Mouse (Mus musculus): ENCODE results near the gene C1qtnf7. TPM values are rescaled to one million over a fixed set of nuclear protein-coding genes. Genes with fewer than 3 reads are reported as not detected.

Gene C1qtnf7
- total RNA-seq, 2 experiments from 2014 or later = 0.71 to 1.3 TPM

- DNase-seq (ENCODE audit: low spot score in 2 of 2) = no peak
Observed at GRCm38 (mm10) chr5:43538322-43539167, 23.2 kb downstream of the C1qtnf7 start.

DNA sequence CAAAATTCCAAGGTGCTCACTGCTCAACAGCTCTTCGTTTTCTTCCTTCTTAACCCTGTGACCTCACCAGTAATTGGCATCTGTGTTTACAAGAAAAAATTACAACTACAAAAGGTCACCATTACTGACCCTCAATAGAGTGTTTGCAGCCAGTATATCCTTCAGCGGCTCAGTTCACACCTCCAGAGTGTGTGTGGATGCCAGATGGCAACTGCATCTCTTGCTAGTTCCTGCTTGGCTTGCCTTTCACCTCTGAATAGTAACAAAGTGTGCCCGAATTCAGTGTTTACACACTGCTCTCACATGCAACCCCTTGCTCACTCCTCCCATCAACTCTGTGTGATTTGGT is 23.8 kb downstream of the C1qtnf7 start:
- no peak for DNase-seq (ENCODE audit: low spot score in 2 of 2)

- no peak for DNase-seq (ENCODE audit: low spot score in 2 of 2)
Observed at GRCm38 (mm10) chr5:43539871-43540270, 24.5 kb downstream of the C1qtnf7 start.

GRCm38 (mm10) chr5:43541492-43541891 is 26.2 kb downstream of the C1qtnf7 start:
- DNase-seq (ENCODE audit: low spot score in 2 of 2) = no peak

DNA sequence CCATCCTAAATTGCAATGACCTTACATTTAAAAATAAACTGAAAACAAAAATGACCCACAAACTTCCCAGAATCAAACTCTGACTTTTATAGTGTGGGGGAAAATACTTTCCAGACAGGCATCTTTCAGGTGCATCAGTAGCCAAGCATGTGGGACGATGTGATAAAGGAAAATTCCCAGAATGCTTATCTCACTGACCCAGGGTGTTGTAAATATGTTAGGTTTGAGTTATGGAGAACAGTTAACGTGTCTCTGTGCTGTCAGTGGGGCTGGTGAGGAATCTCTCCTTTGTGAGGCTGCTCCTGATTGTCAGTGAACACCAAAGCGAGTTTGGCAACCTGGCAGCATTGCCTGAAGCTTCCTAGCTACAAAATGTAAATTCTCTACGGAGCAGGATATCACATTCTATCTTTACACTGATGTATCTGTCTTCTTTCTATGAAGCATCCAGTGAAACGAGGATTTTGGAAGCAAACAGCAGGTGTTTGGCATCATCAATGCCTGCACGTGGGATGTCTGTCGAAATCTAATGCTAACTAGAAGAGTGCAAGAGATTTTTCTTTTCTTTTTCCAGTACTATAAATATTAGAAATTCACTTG is 27.0 kb downstream of the C1qtnf7 start:
- DNase-seq (ENCODE audit: low spot score in 2 of 2) = peak; percentile 35 to 61

GRCm38 (mm10) chr5:43549951-43550350 is 34.6 kb downstream of the C1qtnf7 start:
- DNase-seq (ENCODE audit: low spot score in 2 of 2) = no peak

GRCm38 (mm10) chr5:43550444-43550843 is 35.1 kb downstream of the C1qtnf7 start:
- no peak for DNase-seq (ENCODE audit: low spot score in 2 of 2)

- no peak for DNase-seq (ENCODE audit: low spot score in 2 of 2)
Observed at GRCm38 (mm10) chr5:43554871-43555270, 39.5 kb downstream of the C1qtnf7 start.

- no peak for DNase-seq (ENCODE audit: low spot score in 2 of 2)
Observed at GRCm38 (mm10) chr5:43555406-43555805, 40.1 kb downstream of the C1qtnf7 start.

DNA sequence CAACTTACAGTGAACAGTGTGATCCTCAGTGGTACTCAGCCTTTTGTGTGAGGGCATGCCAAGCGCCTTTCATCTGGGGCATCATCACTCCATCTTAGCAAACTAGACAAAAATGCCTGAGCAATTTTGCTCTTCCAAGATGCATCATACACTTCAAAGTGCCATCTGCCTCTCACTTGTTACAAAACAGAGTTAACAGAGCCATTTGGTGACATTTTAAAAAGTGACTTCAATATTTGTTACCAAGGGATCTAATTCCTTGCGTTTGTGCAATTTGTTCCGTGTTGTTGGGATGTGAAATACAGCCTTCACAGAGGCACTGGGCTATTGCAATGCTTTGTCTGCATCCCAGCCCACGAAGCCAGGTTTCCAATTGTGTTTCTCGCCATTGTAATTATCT is 42.1 kb downstream of the C1qtnf7 start:
- DNase-seq (ENCODE audit: low spot score in 2 of 2) = peak; percentile 22 to 58

- DNase-seq (ENCODE audit: low spot score in 2 of 2) = no peak
Observed at GRCm38 (mm10) chr5:43561639-43562252, 46.4 kb downstream of the C1qtnf7 start.

DNA sequence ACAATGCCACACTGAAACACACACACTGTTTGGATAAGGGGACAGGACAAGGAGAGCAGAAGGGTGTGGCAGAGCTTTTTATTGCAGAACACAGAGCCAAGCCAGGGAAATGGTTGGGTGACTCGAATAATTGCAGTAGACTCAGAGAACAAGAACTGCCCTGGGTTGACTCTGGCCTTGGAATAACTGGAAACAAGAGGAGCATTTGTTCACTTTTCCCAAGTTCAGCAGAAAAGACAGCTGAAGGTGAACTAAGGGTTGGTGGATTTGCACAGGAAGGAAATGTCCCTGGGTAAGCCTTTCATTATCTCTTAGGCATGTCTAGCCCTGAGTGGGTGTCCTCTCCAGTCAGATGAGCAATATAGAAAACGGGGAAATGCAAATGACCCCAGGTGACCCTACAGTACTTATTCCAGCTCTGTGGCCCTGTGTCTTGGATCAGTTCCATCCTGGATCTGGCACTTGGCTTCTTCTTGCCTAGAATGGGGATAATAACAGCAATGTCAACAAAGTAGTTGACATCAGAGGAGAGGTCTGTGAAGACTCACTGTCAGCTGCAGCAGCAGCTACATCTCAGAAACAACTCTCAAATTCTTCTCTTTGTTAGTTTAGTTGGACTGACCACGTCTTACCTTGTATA is 54.5 kb downstream of the C1qtnf7 start:
- DNase-seq (ENCODE audit: low spot score in 2 of 2) = no peak

- DNase-seq (ENCODE audit: low spot score in 2 of 2) = peak in 1 of 2 experiments; percentile 12
Observed at GRCm38 (mm10) chr5:43582876-43583275, 67.5 kb downstream of the C1qtnf7 start.

DNA sequence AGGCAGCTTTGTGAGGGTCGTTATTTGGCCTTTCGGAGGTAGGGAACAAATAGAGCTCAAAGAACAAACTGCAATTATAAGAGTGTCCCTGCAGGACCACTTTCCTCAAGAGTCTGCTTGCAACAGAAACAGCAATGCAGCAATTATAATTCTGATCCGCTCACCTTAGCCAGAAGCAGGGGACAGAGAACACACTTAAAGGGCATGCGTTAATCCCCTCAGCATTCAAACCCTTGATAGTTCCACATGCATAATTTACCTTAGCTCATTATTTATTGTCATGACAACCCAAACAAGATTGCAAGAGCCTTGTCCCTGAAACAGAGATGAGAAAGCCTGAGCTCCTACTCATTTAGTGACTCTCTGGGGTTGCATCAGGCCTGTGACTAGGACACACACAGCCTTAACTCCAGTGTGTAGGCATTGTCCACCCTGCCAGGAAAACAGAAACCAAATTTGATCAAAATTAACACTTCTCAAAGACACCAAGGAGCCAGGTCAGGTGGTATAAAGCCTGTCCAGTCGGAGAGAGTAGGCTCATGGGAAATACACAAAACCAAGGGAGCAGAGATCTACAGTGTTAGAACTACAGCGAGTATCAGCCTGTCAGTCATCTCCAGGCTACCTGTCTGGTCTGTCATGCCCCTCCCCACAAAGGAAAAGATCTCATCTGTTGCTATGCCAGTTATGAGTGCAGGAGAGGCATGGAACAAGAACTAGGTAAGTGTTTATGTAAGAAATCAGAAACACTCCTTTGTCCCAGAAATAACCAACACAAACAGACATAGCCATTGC is 68.2 kb downstream of the C1qtnf7 start:
- no peak for DNase-seq (ENCODE audit: low spot score in 2 of 2)

DNA sequence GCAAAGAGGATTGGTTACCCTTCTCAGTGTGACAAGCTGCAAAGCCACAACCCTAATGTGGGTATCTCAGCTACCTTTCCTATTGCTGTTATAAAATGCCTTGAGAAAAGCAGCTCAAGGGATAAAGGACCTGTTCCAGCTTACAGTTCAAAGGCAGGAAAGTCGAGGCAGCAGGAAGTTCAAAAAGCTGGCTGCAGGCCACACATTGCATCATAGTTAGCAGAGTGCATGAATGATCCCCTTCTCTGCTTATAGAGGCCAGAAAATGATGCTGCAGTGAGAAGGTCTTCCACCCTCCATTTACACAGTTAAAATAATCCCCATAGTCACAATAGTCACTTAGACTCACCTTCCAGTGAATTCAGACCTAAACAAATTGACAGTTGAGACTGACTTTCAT is 69.1 kb downstream of the C1qtnf7 start:
- no peak for DNase-seq (ENCODE audit: low spot score in 2 of 2)

DNA sequence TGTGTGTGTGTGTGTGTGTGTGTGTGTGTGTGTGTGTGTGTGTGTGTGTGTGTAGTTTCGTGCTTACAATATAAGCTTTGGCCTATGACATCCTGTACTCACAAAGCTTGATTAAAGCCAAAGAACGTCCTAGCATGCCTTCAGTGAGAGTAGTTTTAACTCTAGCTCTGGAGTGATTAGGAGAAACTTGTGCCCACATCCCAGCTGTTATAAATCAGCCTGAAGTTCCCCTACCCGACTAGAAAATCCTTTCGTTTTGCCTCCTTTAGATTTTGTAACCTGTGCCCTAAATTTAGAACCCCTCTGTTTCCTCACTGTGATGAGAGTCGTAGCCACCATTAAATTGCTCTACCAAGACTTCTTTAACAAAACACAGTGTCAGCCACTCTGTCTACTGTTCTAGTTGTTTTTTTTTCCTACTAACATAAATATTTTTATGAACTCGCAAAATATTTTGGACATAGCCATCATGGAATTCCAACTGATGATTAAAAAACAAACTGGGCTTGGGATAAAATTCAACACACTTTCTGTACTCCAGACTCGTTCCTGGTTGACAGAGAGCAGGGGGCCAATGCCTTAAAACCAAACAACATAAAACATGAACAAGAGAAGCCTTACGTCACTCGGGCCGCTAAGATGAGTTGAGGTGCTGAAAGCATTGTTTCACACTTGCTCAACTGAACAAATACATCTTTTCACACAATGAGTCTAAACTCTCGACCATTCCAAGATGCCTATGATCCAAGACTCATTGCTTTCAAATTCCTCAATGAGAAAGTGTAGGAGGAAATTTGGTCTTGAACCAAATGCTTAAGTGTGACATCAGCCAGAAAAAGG is 70.3 kb downstream of the C1qtnf7 start:
- no peak for DNase-seq (ENCODE audit: low spot score in 2 of 2)

DNA sequence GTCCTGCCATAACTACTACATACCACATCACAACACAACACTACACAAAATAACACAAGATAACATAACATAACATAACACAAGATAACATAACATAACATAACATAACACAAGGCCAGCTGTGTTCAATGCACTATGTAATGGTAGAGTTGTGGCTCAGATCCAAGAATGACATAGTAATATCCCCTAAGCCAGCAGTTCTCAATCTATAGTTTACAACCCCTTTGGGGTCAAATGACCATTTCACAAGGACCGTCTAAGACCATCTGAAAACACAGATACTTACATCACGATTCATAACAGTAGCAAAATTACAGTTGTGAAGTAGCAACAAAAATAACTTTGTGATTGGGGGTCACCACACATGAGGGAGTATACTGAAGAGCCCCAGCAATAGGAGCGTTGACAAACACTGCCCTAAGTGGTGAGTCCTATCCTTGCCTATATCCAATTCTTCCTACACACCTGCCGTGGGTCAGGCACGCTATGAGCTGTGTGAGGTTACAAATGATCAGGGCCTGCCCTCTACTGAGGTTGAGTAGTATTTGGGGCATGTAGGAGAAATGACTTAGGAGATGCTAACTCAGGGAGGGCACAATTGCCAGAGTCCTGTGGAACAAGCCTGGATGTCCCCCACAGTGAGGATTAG is 73.6 kb downstream of the C1qtnf7 start:
- DNase-seq (ENCODE audit: low spot score in 2 of 2) = no peak

- no peak for DNase-seq (ENCODE audit: low spot score in 2 of 2)
Observed at GRCm38 (mm10) chr5:43589440-43589830, 74.1 kb downstream of the C1qtnf7 start.

DNA sequence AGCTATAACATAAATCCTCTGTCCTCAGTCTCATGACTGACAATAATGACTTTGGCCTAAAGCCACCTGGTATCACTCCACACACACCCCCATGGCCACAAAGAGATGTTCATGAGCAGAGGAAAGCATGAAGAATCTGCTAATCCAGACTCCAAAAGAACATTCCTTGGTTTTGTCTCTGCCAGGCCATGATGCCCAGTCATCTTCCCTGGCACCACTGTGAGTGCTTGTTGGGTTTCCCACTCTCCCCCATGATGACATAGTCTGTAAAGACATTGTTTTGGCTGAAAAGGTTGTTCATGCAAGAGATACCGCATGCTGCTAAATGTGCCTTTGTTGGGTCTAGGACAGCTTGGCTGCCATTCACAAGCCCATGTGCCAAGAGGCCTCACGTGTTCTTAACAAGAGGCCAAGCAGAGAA is 75.0 kb downstream of the C1qtnf7 start:
- DNase-seq (ENCODE audit: low spot score in 2 of 2) = peak in 1 of 2 experiments; percentile 8

- no peak for DNase-seq (ENCODE audit: low spot score in 2 of 2)
Observed at GRCm38 (mm10) chr5:43601601-43602000, 86.3 kb downstream of the C1qtnf7 start.
